Mouse (Mus musculus) midbrain, postnatal 0 days (tissue): Measurements from ENCODE around the gene Stc2. TPM values are rescaled to one million over a fixed set of nuclear protein-coding genes. Genes with fewer than 3 reads are reported as not detected.

ENCODE experiments used
- ATAC-seq: fragments of 200-750 bp; cut with Nextera tagmentation; 2 replicates; pipeline ENCODE4 v1.8.0; 2017; ENCODE audit warnings: moderate number of reproducible peaks, mild to moderate bottlenecking, moderate TSS enrichment, moderate library complexity; ENCODE audit not compliant: low FRiP score
- DNase-seq: peaks from one replicate; pipeline ENCODE4 v3.0.0-alpha.2; 2015; ENCODE audit warnings: low spot score
- H3K27ac ChIP-seq: fragments of 300-500 bp; sonication (generic); 2 replicates; pipeline ENCODE4 v1.5.1; 2014; ENCODE audit warnings: low read depth, mild to moderate bottlenecking, low read length, mixed read lengths
- H3K27me3 ChIP-seq: fragments of 300-500 bp; sonication (generic); 2 replicates; pipeline ENCODE4 v1.6.1; 2014; ENCODE audit warnings: low read length, control low read depth, mixed read lengths; ENCODE audit not compliant: insufficient read depth
- H3K36me3 ChIP-seq: fragments of 300-500 bp; sonication (generic); 2 replicates; pipeline ENCODE4 v1.6.1; 2014; ENCODE audit warnings: low read length, control low read depth, mixed read lengths; ENCODE audit not compliant: insufficient read depth
- H3K4me1 ChIP-seq: fragments of 300-500 bp; sonication (generic); 2 replicates; pipeline ENCODE4 v1.6.1; 2014; ENCODE audit warnings: mild to moderate bottlenecking, control low read depth, antibody characterized with exemption, low read length, mixed read lengths; ENCODE audit not compliant: insufficient read depth
- H3K4me2 ChIP-seq: fragments of 300-500 bp; sonication (generic); 2 replicates; pipeline ENCODE4 v1.6.1; 2014; ENCODE audit warnings: low read depth, mild to moderate bottlenecking, low read length, mixed read lengths; ENCODE audit not compliant: poor library complexity, severe bottlenecking
- H3K4me3 ChIP-seq: fragments of 300-500 bp; sonication (generic); 2 replicates; pipeline ENCODE4 v1.5.1; 2014; ENCODE audit warnings: low read depth, mild to moderate bottlenecking, low read length, moderate library complexity
- H3K9ac ChIP-seq: fragments of 300-500 bp; sonication (generic); replicated peaks from 2 replicates; pipeline ENCODE4 v1.6.1; 2014; ENCODE audit warnings: mild to moderate bottlenecking, low read length, moderate library complexity, mixed read lengths; ENCODE audit not compliant: poor library complexity, severe bottlenecking
- H3K9me3 ChIP-seq: fragments of 300-500 bp; sonication (generic); 2 replicates; pipeline ENCODE4 v1.6.1; 2016; ENCODE audit warnings: low read length, control low read depth
- CTCF ChIP-seq: IDR thresholded peaks from 2 replicates; pipeline ENCODE4 v1.5.1; 2016; ENCODE audit warnings: antibody characterized with exemption, mild to moderate bottlenecking
- WGBS: fragments of 180-500 bp; shearing (Covaris S2); extraction: QIAGEN DNeasy Blood & Tissue Kit; methylation state at CpG from one replicate; pipeline ENCODE4 v1.1.7; 2014; 5-methylcytosine and 5-hydroxymethylcytosine counted together
- polyA plus RNA-seq: library from polyadenylated mRNA; unstranded; fragments of >200 nt; fragmentation: Nextera tagmentation; extraction: Ambion mirVana; gene quantifications from 2 replicates; pipeline ENCODE4 v1.2.1, GENCODE M21; 2015
- total RNA-seq: library from RNA; depleted of rRNA; stranded (reverse); fragments of >200 nt; gene quantifications from 2 replicates; pipeline ENCODE4 v1.2.3, GENCODE M21; 2014

The Stc2 gene
- total and polyA plus RNA-seq, 2 experiments from 2014 or later = 0.79 to 2.1 TPM

DNA sequence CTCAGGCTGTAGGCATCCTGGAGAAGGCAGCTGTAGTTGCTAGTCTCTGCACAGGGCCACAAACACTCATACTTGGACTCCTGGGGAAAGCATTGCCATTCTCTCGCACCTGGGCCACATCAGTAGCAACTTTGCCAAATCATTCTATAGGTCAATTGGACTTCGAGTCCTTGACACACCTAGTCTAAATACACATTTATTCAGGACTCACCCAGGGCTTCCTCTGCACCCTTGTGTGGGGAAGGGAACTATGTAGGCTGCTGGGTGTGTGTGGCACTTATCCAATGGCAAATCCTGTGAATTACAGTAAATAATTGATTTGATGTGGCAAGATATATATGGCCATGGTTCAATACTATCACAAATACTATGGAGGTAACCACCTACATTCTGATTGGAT is 14.1 kb upstream of the Stc2 start:
- no peak overlapping the region for H3K4me3 ChIP-seq
- H3K4me2 ChIP-seq = no peak overlapping the region
- DNase-seq = no peak
- no peaks in the 10 kb centered on the region for H3K4me1 ChIP-seq
- no peaks in the 10 kb centered on the region for H3K9me3 ChIP-seq
- H3K36me3 ChIP-seq = no peaks in the 10 kb centered on the region
- H3K27me3 ChIP-seq = no peaks in the 10 kb centered on the region
- no peak for TF ChIP-seq CTCF
- H3K27ac ChIP-seq = no peak overlapping the region
- H3K9ac ChIP-seq = no peak overlapping the region
- ATAC-seq = no peak
- 92% methylated on average over 2 of the region's 2 CpGs for WGBS

DNA sequence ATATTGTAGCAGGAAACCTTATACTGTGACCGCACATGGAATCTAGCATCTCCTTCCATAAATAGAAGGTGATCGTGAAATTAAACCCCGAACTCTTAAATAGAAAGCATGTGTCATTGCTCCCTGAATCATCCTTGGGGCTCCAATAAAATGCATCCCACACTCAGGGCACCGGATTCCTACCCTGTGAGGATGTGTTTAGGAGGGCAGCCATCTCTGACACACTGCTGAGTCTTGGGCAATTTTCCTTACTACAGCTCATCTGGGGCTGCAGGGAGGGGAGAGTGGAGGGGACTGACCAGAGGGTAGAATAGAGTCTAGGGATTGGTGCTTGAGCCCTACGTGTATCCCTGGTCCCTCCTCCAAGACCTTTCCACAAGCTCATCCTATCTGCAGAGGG is 12.3 kb upstream of the Stc2 start:
- ATAC-seq (no peak), DNase-seq (no peak)
- no peaks in the 10 kb centered on the region for H3K36me3 ChIP-seq
- no peak overlapping the region for H3K4me2 ChIP-seq
- H3K27me3 ChIP-seq = no peaks in the 10 kb centered on the region
- WGBS = 88% methylated on average over 5 of the region's 5 CpGs
- no peak overlapping the region for H3K4me3 ChIP-seq
- no peak overlapping the region for H3K27ac ChIP-seq
- no peaks in the 10 kb centered on the region for H3K9me3 ChIP-seq
- no peak for TF ChIP-seq CTCF
- H3K4me1 ChIP-seq = no peaks in the 10 kb centered on the region
- H3K9ac ChIP-seq = no peak overlapping the region

DNA sequence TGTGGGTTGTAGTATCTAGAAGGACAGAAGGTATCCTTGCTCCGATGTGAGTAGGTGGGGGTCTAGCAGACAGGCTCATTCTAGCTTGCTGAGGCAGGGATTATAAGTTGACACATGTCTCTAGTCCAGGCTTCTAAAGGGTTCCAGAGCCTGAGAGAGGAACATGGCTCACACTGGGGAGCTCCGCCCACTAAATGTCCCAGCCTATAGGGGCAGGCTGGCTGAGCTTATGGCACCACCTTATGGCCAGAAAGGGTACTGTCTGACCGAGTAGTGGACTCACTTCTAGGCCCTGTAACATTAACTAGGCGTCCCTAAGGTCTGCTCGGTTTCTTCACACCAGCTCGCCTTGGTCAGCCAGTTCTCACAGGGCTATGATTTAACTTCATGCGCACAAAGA is 3.6 kb upstream of the Stc2 start:
- Histone ChIP-seq H3K4me3 (no peak overlapping the region), H3K4me2 (no peak overlapping the region), H3K4me1 (0 out of 2 replicates have a peak, but pooled peaks cover 3% of the 10 kb centered on the region), H3K27ac (no peak overlapping the region), H3K36me3 (no peaks in the 10 kb centered on the region), H3K9me3 (no peaks in the 10 kb centered on the region), H3K27me3 (peaks cover 13% of the 10 kb centered on the region), H3K9ac (no peak overlapping the region)
- peak; percentile 61 for TF ChIP-seq CTCF
- DNase-seq = no peak
- ATAC-seq = no peak
- WGBS = 71% methylated on average over 7 of the region's 7 CpGs

DNA sequence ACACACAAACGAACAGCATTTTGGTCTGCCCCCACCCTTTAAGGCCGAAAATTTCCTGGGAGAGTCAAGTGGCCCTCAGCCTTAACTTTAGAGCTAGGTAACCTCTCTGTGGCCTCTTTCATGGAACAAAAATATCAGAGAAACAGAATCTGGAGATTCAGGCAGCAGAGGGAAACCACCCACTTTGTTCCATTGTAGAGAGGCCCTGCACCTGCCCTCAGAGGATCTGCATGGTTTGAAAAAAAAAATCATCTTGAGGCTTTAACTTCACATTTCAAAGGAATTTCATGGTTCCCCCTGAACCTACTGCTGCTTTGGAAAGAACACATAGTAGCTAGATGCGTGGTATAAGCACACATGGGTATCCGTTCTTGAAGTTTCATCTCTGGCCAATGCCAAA is 2.3 kb upstream of the Stc2 start:
- H3K9me3 ChIP-seq = no peaks in the 10 kb centered on the region
- 78% methylated on average over 4 of the region's 4 CpGs for WGBS
- ATAC-seq (no peak), DNase-seq (no peak)
- H3K27me3 ChIP-seq = peaks cover 13% of the 10 kb centered on the region
- 0 out of 2 replicates have a peak, but pooled peaks cover 3% of the 10 kb centered on the region for H3K4me1 ChIP-seq
- H3K27ac ChIP-seq = no peak overlapping the region
- H3K4me3 ChIP-seq = no peak overlapping the region
- no peak overlapping the region for H3K9ac ChIP-seq
- TF ChIP-seq CTCF = no peak
- H3K4me2 ChIP-seq = no peak overlapping the region
- H3K36me3 ChIP-seq = no peaks in the 10 kb centered on the region

DNA sequence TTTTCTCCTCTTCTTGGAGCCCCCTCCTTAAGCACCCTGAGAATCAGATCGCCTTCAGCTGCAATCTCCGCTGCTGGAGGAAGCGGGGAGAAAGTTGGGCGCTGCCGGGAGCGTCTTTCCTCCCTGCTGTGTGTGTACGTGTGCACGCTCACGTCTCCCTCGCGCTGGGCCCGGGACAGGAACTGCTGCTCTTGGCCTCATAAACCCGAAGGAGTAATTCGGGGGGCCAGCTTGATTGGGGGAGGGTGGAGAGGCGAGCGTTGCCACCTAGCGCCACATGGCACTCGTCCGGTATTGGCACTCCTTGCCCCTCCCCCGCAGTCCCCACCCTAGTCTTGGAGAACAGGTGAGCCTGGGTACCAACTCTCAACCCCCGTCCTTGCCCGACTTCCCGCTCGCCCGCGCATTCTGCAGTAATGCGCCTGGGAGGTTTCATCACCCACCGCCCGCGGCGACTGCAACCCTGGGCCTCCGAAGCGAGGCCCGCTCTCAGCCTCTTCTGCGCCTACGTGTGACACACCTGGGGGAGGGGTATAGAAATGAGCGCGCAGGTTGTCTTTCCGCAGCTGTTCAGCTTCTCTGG is 1.5 kb upstream of the Stc2 start:
- no peaks in the 10 kb centered on the region for H3K36me3 ChIP-seq
- H3K4me3 ChIP-seq = peak overlapping the region; percentile 60
- no peak for TF ChIP-seq CTCF
- DNase-seq = no peak
- H3K9me3 ChIP-seq = no peaks in the 10 kb centered on the region
- H3K27me3 ChIP-seq = peaks cover 13% of the 10 kb centered on the region
- H3K27ac ChIP-seq = no peak overlapping the region
- ATAC-seq = no peak
- 0 out of 2 replicates have a peak, but pooled peaks cover 3% of the 10 kb centered on the region for H3K4me1 ChIP-seq
- H3K9ac ChIP-seq = 0 out of 2 replicates have a peak overlapping the region, but pooled peaks have one; percentile 3
- peak overlapping the region; percentile 94 for H3K4me2 ChIP-seq
- 1% methylated on average over 39 of the region's 39 CpGs for WGBS

DNA sequence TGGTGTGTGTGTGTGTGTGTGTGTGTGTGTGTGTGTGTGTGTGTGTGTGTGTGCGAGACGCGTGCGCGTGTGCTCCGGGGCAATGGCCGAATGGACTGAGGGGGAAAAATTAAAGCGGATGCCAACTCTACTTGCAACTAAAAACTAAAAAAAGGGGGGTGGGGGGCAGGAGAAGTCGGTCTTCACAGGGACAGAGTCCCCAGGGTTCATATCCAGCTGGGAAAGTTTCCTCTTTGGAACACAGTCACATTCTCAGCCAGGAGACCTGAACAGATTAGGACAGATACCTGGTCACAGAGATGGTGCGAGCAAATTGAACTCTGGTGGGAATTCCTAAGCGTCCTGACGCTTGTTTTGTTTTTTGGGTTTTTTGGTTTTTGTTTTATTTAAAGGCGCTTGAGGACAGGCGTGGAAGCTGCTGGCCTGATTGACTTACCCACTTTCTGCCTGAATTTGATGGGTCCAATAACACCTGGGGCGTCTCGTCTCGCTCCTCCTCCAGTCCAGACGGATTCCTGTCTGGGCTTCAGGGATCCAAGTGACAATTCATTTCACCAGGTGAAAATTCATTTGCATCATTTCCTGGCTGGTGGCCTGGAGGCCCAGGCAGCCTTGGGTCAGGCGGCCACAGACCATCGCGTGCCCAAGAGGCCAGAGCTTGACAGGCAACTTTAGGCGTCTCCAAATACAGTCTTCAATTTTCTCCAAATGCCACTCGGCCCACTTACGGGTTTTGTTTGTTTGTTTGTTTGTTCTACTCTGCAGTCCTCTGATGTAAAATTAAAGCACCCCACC is 759 bp upstream of the Stc2 start:
- TF ChIP-seq CTCF = no peak
- 3% methylated on average over 19 of the region's 24 CpGs for WGBS
- no peaks in the 10 kb centered on the region for H3K36me3 ChIP-seq
- H3K4me3 ChIP-seq = peak overlapping the region; percentile 60
- no peaks in the 10 kb centered on the region for H3K9me3 ChIP-seq
- no peak overlapping the region for H3K9ac ChIP-seq
- no peak for ATAC-seq
- H3K4me2 ChIP-seq = peak overlapping the region; percentile 94
- no peak for DNase-seq
- H3K27ac ChIP-seq = no peak overlapping the region
- 0 out of 2 replicates have a peak, but pooled peaks cover 3% of the 10 kb centered on the region for H3K4me1 ChIP-seq
- peaks cover 13% of the 10 kb centered on the region for H3K27me3 ChIP-seq
